Mouse (Mus musculus): ENCODE results near the gene Ccr9. TPM values are rescaled to one million over a fixed set of nuclear protein-coding genes. Genes with fewer than 3 reads are reported as not detected.
"Not testable (repeated sequence)": the region's sequence is repeated elsewhere in the genome, so short reads cannot be mapped to it uniquely, and the experiment has no call there.

The Ccr9 gene
- not detected for total RNA-seq (2021)
- long read RNA-seq, experiment 1, partial matches to known transcripts: 0 of 3 reads
- long read RNA-seq, experiment 1, other reads (novel, unspliced or antisense): 3 of 3 reads
- long read RNA-seq, experiment 2: 0 reads

DNA sequence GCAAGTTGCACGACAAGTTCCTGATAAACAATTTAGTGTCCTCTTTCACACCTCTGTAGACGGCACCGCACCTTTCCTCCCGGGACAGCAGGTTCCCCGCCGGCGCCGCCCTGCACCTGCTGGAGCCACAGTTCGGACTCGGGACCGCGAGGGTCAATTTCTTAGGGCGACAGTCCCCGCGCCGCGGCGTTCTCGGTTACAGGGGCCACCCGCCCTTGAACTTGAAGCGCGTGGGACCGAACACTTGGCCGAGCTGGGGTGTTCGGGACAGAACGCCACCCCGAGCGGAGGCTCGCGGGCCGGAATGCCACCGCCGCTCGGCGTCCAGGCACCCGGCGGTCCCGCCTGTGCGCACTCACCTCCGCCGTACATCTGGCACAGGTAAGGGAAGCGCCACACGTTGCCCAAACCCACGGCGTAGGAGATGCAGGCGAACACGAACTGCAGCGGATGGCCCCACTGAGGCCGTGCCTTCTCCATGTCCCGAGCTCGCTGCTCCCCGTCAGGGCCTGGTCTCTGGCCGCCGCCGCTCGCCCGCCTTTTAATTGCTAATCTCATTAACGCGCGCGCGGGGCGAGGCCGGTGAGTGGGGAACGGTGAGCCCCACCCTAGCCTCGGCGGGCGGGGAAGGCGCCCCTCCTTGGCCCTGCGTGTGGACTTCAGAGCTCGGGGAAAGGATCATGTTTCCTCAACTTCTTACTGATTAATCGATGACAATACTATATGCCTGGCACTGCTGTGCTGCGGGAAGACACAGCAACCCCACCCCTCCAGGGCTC lies at the start of gene Ccr9, which contains the start of gene Slc6a20a:
Ccr9 (plus strand) TSS at position 113 of the 779 bp plus-strand sequence.
Slc6a20a (minus strand) TSS at position 559 of the 779 bp plus-strand sequence.
- Histone ChIP-seq H3K4me3 (peak within 1 kb of the TSS; percentile 62), H3K27ac (no peak within 1 kb of the TSS)
- TF ChIP-seq CTCF (IDR thresholded peaks at IDR 0.05): no peak
- peak; percentile 19 for DNase-seq
- intact Hi-C loops (cut with DNase I): no loop called here

DNA sequence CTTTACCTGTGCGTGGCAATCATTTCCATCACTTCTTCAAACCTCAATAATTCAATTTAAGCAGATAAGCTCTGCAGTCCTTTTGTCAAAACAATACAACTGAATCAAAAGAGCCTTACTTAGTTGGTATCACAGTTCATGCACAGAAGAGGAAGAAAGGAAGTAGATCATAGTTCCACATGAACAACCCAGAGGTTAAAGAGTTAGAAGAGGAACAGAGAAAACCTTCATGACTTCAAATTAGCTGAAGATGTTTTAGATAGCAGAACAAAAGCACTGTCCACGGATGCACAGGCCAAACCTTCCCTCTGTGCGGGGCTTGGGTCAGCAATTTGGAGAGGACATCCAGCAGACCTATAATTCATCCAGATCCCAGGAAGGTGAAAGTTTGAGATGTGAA lies 46.6 kb upstream of the Ccr9 start:
- Histone ChIP-seq H3K4me3 (no peak overlapping the region), H3K27ac (no peak overlapping the region)
- intact Hi-C loops (cut with DNase I): no loop called here
- no peak for TF ChIP-seq CTCF (IDR thresholded peaks at IDR 0.05)
- no peak for DNase-seq

DNA sequence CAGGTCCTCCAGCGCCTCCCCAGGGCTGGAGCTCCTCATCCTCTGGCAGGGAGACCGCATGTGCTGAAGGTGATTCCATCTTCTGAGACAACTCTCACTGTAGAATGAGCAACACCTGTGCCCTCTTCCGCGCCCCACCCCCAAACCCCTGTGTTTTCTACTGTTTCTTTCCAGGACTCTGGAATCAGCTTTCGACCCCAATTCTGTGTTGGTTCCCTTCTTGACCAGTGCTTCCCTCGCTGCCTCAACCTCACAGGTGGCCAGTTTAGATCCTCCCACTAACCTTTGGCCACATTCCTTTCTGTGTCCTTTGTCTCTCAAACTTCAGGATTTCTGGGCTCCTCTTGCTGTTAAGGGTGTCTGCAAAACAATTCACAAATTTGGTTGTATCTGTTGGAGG lies 46.0 kb upstream of the Ccr9 start, which contains the start of gene Slc6a20b:
Slc6a20b (minus strand) TSS at position 285 of the 400 bp plus-strand sequence.
- intact Hi-C loops (cut with DNase I): no loop called here
- no peak for DNase-seq
- H3K4me3 ChIP-seq: no peak within 1 kb of the TSS
- no peak for TF ChIP-seq CTCF (IDR thresholded peaks at IDR 0.05)
- no peak within 1 kb of the TSS for H3K27ac ChIP-seq

DNA sequence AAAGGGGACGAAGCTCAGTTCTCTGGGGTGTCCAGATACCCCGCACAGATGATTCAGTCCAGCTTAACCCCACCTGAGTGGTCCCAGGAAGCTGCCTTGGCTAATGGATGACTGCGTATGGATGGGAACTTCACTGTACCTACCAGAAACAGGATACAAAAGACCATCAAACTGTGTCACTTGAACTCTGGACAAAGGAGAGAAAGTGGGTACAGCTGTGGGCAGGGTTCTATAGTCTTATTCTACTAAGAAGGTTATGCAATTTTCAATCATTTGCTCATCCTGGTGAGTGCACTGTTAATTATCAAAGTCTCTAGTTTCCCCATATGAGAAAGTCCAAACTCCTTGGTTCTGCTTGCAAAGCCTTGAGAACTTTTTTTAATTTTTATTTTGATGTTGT lies 45.2 kb upstream of the Ccr9 start:
- no peak overlapping the region for H3K4me3 ChIP-seq
- no peak for DNase-seq
- intact Hi-C loops (cut with DNase I): no loop called here
- no peak for TF ChIP-seq CTCF (IDR thresholded peaks at IDR 0.05)
- no peak overlapping the region for H3K27ac ChIP-seq

DNA sequence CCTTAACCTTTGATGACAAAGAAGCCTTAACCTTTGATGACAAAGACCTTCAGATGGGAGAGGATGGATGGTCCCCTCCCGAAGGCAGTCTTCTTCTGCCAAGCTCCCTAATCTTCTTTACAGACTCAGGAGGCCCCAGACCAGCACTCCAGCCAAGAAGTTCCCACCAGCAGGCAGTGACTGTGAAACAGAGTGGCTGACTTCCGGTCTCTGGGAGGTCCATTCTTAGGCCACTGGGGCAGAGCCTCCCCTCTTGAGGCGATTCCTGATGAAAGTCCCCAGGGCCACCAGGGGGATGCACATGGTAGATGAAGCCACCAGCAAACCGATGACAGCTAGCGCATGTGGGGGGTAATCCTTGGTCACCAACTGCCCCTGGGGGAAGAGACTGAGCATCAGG lies 41.5 kb upstream of the Ccr9 start:
- DNase-seq: no peak
- Histone ChIP-seq H3K27ac (no peak overlapping the region), H3K4me3 (no peak overlapping the region)
- intact Hi-C loops (cut with DNase I): no loop called here
- TF ChIP-seq CTCF (IDR thresholded peaks at IDR 0.05): no peak

DNA sequence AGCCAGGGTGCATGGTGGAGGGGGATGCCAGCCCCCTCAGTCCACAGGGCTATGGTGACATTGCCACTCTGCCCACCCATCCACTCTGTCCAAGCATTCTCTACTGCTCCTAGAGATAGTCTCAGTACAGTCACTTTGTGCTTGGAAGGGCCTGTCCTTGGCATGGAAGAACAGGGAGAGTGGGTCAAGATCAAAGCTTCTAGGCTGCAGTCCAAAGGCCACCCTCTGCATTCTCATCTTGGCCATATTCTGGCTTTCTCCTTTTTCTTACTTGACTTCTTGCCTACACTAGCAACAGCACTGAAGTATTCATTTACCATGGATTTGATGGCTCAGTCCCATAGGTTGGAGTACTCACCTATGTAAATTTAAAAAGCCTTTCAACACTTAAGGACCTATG lies 40.0 kb upstream of the Ccr9 start:
- intact Hi-C loops (cut with DNase I): no loop called here
- no peak for DNase-seq
- Histone ChIP-seq H3K27ac (no peak overlapping the region), H3K4me3 (no peak overlapping the region)
- TF ChIP-seq CTCF (IDR thresholded peaks at IDR 0.05): no peak

DNA sequence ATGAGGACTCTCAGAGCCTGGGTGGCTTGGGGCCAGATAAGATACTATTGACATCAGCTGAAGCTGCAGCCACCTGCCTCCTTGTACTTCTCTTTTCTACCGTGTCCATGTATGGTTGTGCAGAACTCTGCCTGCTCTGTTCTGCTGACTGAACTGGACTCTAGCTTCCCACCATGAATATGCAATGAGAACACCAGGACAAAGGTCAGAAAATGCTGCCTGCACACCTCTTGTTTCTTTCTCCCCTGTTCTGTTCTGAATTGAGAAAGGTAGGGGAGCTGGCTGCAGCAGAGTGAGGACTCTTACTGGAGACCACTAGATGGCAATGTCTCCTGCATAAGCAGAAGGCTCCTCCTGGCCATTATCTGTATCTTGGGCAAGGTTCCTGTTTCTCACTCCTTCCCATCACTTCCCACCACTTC lies 39.6 kb upstream of the Ccr9 start:
- intact Hi-C loops (cut with DNase I): no loop called here
- no peak overlapping the region for H3K27ac ChIP-seq
- no peak overlapping the region for H3K4me3 ChIP-seq
- TF ChIP-seq CTCF (IDR thresholded peaks at IDR 0.05): peak; percentile 65
- DNase-seq: no peak

DNA sequence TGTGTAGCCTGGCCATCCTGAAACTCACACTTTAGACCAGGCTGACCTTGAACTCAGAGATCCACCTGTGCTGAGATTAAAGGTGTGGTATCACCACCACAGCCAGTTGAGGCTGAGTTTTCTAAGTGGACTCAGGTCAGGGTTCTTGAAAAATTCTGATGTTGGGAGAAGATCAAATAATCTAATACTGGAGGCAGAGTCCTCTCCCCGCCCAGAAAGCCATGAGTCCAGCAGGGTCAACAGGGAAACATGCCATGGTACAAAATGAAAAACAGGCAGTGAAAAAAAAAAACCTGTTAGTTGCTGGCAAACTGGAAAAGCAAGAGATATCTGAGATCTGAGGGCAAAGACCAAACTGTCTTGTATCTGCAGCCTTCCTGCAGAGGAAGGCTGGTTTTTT lies 38.1 kb upstream of the Ccr9 start:
- intact Hi-C loops (cut with DNase I): no loop called here
- no peak for DNase-seq
- H3K27ac ChIP-seq: no peak overlapping the region
- H3K4me3 ChIP-seq: no peak overlapping the region
- no peak for TF ChIP-seq CTCF (IDR thresholded peaks at IDR 0.05)

DNA sequence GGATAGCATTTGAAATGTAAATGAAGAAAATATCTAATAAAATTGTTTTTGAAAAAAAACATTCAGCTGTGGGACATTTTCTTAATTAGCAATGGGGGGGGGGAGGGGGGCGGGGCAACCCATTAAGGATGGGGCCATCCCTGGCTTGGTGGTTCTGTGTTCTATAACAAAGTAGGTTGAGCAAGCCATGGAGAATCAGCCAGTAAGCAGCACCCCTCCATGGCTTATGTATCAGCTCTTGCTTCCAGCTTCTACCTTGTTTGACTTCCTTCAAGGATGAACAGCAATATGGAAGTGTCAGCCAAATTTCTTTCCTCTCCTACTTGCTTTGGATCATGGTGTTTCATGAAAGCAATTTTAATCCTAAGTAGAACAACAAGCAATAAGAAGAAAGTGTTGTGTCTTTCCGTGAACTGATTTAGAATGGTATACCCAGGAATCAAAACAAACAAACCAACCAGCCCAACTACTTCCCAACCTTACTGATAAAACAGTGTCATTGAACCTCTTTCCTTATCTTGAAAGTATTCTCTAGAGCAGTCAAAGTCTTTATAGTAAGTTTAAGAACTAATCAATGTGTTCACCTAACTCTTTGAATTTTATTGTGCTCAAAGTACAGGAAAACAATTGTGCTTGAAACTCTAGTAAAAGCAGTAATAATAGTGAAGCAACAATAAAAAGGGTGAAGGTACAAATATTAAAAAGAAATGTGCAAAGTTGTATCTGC lies 28.3 kb upstream of the Ccr9 start:
- no peak overlapping the region for H3K4me3 ChIP-seq
- no peak overlapping the region for H3K27ac ChIP-seq
- intact Hi-C loops (cut with DNase I): no loop called here
- DNase-seq: no peak
- TF ChIP-seq CTCF (IDR thresholded peaks at IDR 0.05): no peak

DNA sequence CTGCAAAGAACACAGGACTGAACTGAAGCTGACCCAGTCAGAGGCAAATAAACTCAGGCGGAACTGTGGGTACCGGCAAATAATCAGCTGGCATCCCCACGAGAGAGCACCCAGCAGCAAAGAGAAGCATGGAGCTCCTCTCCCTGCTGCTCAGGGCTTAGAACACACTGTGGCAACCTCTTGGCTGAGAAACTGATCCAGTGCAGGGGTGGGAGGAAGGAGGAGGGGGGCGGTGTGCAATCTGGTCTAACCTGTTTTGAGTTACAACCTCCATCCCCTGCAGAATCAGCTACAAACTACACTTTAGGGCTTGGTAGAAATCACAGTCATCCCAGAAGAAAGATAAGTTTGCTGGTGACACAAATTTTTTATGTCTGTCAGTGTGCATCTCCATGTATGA lies 26.9 kb upstream of the Ccr9 start:
- intact Hi-C loops (cut with DNase I): no loop called here
- TF ChIP-seq CTCF (IDR thresholded peaks at IDR 0.05): no peak
- DNase-seq: no peak
- H3K27ac ChIP-seq: no peak overlapping the region
- no peak overlapping the region for H3K4me3 ChIP-seq

DNA sequence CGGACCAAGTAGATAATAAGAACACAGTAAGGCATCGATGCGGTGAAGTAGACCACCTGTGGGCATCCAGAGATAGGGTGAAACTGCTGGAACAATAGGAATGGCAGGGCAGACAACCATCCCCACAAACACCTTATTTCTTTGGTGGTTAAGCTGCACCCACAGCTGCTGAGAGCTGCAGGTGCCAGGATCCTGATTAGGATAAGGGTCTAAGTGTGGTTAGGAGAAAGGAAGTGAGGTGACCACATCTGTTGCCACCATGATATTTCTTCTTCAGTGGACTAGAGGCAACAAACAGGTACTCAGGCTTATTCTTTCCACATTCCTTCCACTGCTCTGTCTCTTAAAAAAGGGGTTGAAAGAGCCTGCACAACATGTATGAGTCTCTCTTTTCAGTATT lies 20.8 kb upstream of the Ccr9 start:
- no peak for TF ChIP-seq CTCF (IDR thresholded peaks at IDR 0.05)
- DNase-seq: no peak
- H3K4me3 ChIP-seq: no peak overlapping the region
- intact Hi-C loops (cut with DNase I): no loop called here
- no peak overlapping the region for H3K27ac ChIP-seq

DNA sequence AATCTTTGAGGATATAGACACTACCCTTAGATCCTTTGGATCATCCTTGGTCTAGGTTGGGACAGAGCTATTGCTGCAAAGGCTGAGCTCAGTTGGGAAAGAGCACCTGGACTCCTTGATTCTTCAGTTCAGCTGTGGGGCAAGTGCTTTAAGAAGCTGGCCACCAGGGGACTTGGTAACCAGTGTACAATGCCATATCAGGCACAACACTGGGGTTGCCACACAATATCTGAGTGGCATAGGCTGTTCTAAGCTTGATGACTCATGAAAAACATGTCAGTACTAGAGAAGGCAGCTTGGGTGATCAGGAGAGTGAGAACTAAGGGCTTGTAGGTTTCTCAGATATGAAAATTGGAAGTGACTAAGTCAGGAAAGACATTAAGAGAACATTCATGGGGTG lies 19.3 kb upstream of the Ccr9 start:
- no peak overlapping the region for H3K4me3 ChIP-seq
- DNase-seq: no peak
- H3K27ac ChIP-seq: no peak overlapping the region
- TF ChIP-seq CTCF (IDR thresholded peaks at IDR 0.05): no peak
- intact Hi-C loops (cut with DNase I): no loop called here

DNA sequence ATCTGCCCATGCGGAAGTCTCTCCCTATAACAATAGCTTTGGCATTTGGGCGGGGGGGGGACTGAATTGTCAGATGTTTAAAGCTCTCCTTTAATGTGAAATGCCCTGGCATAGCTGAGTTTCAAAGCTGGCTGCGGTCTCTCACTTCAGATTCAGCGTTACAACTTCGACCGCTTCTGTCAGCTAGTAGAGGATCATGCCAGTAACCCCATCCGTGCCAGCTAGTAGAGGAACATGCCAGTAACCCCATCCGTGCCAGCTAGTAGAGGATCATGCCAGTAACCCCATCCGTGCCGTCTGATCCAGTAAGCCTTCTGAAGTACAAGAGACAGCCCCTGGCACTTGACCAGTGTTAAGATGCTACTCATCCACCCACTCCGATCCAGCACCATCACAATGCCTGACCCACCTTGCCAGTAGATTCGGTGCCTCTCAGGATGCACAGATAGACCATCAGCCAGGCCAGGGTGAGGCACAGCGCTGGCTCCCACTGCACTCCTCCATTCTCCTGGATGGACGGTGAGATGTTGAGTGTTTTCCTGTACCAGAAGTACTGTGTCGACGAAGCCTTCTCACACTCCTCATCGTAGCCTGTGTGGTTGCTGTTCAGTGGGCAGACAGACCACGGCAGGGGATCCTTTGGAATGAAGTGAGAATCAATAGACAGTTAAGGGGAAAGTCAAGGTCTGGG lies 18.1 kb upstream of the Ccr9 start:
- intact Hi-C loops (cut with DNase I): not testable (repeated sequence)

More for the DNA sequence above, 18.1 kb upstream of the Ccr9 start:
- H3K27ac ChIP-seq, DNase-seq, H3K4me3 ChIP-seq: not testable (repeated sequence)
